Mouse (Mus musculus): ENCODE measurements around the gene Flrt3. TPM values are rescaled to one million over a fixed set of nuclear protein-coding genes. Genes with fewer than 3 reads are reported as not detected.
A peak's percentile ranks its signal among the peaks of the same experiment; 100 is the strongest.

The Flrt3 gene
- 35.8 and 42.4 TPM in 2 replicates for polyA plus RNA-seq (2016; fragmentation: Nextera tagmentation; extraction: Ambion mirVana)

DNA sequence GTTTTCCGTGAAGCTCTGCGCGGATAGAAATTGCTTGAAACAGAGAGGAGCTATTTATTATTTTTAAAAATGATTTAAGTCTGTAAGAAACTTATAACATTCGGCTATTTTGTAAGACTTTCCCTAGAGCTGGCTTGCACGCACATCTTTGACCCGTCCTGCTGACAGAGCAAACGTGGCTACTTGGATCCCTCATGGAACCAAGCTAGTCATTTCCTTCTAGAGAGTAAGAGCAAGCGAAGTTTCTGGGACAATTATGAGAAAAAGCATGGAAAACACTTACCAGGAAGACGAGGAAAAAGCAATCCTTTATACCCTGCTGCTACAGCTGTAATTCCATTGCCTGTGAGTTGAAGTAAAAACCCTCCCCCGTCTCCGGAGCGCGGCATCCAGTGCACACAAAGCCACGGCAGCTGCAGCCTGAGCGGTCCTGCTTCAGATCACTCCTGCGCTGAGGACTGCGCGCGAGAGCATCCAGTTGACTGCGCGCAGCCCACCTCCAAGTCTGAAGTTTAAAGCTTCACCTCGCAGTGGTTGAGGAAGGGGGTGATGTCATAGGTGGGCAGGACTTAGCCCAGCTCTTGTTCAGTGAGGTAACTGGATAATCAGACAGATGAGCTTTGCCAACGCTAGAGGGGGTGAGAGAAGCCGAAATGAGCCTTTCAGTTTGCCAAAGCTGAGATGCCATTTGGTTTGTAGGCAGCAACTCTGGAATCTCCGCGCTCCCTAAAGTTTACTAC, at the start of gene Flrt3:
Flrt3 (minus strand) TSS at position 507 of the 740 bp plus-strand sequence.
- H3K27ac ChIP-seq, result peak within 1 kb of the TSS; percentile 89
- DNase-seq (ENCODE audit: low spot score), result peak; percentile 91
- no peaks in the 10 kb centered on the region for H3K36me3 ChIP-seq
- 2% methylated on average over 26 of the region's 26 CpGs for WGBS
- H3K27me3 ChIP-seq (ENCODE audit: insufficient read depth, poor library complexity, severe bottlenecking), result no peaks in the 10 kb centered on the region
- H3K9me3 ChIP-seq, result no peaks in the 10 kb centered on the region
- H3K4me1 ChIP-seq (replicated peaks), result peaks cover 26% of the 10 kb centered on the region
- H3K4me3 ChIP-seq, result peak within 1 kb of the TSS; percentile 66

DNA sequence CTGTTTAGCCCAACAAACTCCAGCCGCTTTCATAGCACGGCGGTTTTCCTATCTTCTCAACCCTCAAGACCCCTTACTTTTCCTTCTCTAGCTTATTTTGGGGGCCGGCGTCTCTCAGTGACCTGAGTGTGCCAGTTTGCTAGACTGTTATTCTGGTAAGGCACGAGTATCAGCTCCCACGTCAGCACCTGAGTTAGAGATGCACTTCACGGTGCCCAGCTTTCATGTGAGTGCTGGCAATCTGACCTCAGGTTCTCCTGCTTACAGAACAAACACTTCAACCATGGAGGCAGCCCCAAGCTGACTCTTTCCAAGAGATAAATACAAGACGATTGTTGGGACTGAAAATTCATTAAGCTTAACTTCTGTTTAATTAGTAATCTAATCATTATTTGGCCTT, 46.1 kb upstream of the Flrt3 start:
- no peaks in the 10 kb centered on the region for H3K4me1 ChIP-seq (replicated peaks)
- H3K9me3 ChIP-seq, result no peaks in the 10 kb centered on the region
- H3K36me3 ChIP-seq, result no peaks in the 10 kb centered on the region
- H3K27ac ChIP-seq, result no peak overlapping the region
- no peak overlapping the region for H3K4me3 ChIP-seq
- H3K27me3 ChIP-seq (ENCODE audit: insufficient read depth, poor library complexity, severe bottlenecking), result no peaks in the 10 kb centered on the region
- 82% methylated on average over 9 of the region's 9 CpGs for WGBS
- DNase-seq (ENCODE audit: low spot score), result no peak

DNA sequence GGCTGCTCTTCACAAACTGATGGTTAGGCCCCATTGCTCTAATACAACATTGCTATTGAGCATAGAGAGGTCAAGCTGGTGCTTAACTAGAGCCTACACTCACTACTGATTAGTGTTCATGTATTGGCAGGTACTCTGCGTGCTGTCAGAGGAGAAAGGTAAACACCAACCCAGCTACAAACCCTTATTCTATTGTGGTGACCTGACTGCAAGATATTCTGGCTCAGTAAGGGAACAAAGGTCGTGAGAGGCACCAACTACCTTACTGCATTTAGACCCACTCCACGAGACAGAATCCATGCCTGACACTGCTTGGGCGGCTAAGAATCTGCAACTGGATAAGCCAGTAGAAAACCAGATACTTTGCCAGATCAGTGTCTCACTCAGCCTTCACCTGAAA, 44.6 kb upstream of the Flrt3 start:
- WGBS, result 91% methylated on average over 4 of the region's 4 CpGs
- H3K36me3 ChIP-seq, result no peaks in the 10 kb centered on the region
- no peaks in the 10 kb centered on the region for H3K4me1 ChIP-seq (replicated peaks)
- no peak overlapping the region for H3K27ac ChIP-seq
- no peaks in the 10 kb centered on the region for H3K9me3 ChIP-seq
- no peak for DNase-seq (ENCODE audit: low spot score)
- H3K27me3 ChIP-seq (ENCODE audit: insufficient read depth, poor library complexity, severe bottlenecking), result no peaks in the 10 kb centered on the region
- no peak overlapping the region for H3K4me3 ChIP-seq

DNA sequence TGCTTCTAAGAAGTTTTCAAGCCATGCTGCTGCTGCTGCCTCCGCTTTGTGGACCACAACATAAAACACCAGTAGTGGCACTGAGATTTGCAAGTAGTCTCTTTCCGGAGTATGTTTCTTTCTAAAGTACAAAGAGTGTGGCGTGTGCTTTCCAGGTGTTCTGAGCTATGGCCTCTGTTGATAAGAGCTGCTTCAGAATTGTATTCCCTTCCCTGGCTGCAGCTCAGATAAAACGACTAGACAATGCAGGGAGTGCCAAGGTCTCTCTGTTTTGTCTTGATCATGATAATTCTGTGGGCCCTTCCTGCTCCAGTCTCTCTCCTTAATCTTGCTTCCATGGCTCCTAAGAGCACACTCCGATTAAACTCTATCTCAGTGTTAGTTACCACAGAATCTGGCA, 36.3 kb upstream of the Flrt3 start:
- Histone ChIP-seq H3K27me3 (ENCODE audit: insufficient read depth, poor library complexity, severe bottlenecking) (no peaks in the 10 kb centered on the region), H3K4me3 (no peak overlapping the region), H3K9me3 (no peaks in the 10 kb centered on the region), H3K4me1 (replicated peaks) (peaks cover 31% of the 10 kb centered on the region), H3K27ac (no peak overlapping the region), H3K36me3 (no peaks in the 10 kb centered on the region)
- no peak for DNase-seq (ENCODE audit: low spot score)
- WGBS, result 85% methylated on average over 5 of the region's 5 CpGs

DNA sequence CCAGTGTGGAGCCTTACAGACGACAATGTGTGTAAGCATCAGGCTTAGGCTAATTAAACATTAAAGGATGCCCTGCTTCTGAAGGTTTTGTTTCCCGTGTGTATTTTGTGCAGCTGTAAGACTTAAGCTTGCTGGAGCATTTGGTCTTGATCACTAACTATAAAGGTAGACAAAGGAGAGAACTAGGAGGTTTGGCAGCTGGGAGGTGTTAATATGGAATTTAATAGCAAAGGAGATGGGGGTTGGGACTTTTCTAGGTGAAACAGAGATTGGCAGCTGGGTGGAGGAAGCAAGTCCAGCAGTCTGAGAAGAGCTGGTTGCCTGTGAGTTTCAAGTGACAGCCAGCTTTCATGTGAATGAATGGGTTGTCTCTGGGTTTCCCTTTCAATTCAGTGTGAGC, 34.0 kb upstream of the Flrt3 start:
- no peaks in the 10 kb centered on the region for H3K9me3 ChIP-seq
- no peaks in the 10 kb centered on the region for H3K36me3 ChIP-seq
- DNase-seq (ENCODE audit: low spot score), result peak; percentile 34
- no peaks in the 10 kb centered on the region for H3K27me3 ChIP-seq (ENCODE audit: insufficient read depth, poor library complexity, severe bottlenecking)
- peaks cover 31% of the 10 kb centered on the region for H3K4me1 ChIP-seq (replicated peaks)
- WGBS, result 2% methylated on average over 2 of the region's 2 CpGs
- no peak overlapping the region for H3K4me3 ChIP-seq
- no peak overlapping the region; the same call in 1 of the 2 replicates for H3K27ac ChIP-seq

DNA sequence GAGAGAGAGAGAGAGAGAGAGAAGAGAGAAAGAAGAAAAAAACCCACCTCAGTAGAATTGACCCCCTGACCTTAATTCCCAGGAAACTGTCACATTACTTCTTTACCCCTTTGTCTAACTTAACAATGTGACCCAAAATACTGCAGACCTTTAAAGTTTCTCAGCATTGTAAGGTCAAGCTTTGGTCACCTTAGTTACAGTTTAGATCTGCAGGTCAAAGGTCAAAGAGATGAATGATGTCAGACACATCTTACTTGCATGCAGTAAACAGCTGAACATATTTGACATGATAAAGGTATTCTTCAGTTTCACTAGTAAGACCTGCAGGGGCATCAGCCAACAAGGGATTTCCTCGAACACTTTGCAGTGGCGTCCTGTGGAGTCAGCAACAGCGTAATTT, 32.9 kb upstream of the Flrt3 start:
- no peaks in the 10 kb centered on the region for H3K27me3 ChIP-seq (ENCODE audit: insufficient read depth, poor library complexity, severe bottlenecking)

DNA sequence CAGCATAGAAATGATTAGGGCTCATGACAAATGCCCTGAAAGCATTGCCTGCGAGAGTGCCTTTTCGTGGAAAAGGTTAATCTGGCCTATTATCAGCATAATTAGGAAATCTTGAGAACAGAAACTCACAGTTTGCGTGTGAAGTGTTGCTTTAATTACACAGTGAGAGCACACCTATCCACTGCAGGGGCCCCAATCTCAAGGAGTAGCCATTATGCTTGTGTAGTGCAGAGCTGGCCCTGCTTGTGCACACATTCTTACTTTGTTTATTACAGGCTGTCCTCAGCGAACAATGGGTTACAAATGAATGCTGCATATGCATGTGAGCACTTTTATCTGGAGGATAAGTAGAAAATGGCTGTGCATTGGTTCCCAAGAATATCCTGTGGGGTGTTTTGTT, 32.1 kb upstream of the Flrt3 start:
- Histone ChIP-seq H3K27ac (peak overlapping the region; percentile 53; the same call in 1 of the 2 replicates), H3K27me3 (ENCODE audit: insufficient read depth, poor library complexity, severe bottlenecking) (no peaks in the 10 kb centered on the region), H3K4me1 (replicated peaks) (peaks cover 37% of the 10 kb centered on the region), H3K4me3 (no peak overlapping the region), H3K36me3 (no peaks in the 10 kb centered on the region), H3K9me3 (no peaks in the 10 kb centered on the region)
- DNase-seq (ENCODE audit: low spot score), result no peak
- 51% methylated on average over 4 of the region's 4 CpGs for WGBS

More for the DNA sequence above, 32.9 kb upstream of the Flrt3 start:
- 3% methylated on average over 3 of the region's 3 CpGs for WGBS
- Histone ChIP-seq H3K4me3 (no peak overlapping the region), H3K4me1 (replicated peaks) (peaks cover 31% of the 10 kb centered on the region), H3K36me3 (no peaks in the 10 kb centered on the region), H3K27ac (no peak overlapping the region), H3K9me3 (no peaks in the 10 kb centered on the region)
- peak; percentile 22 for DNase-seq (ENCODE audit: low spot score)

DNA sequence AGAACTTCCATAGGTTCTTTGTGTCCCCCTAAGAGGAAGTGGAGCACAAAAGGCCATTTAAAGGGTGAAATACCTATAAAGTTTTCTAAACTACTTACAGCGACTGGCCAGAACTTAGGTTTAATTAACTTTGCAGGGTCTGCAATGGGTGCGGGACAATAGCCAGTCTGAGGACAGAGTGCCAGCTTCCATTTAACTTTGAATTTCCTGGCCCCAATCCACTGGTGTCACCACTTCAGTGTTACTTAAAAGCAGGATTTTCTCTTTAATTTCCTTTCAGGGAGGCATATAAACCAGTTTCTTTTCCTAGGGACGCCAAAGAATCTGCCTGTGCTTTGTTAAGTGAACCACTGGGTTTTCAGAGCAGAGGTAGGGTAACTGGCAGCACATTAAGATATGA, 27.3 kb upstream of the Flrt3 start:
- WGBS, result 31% methylated on average over 3 of the region's 3 CpGs
- H3K27ac ChIP-seq, result peak overlapping the region; percentile 62

DNA sequence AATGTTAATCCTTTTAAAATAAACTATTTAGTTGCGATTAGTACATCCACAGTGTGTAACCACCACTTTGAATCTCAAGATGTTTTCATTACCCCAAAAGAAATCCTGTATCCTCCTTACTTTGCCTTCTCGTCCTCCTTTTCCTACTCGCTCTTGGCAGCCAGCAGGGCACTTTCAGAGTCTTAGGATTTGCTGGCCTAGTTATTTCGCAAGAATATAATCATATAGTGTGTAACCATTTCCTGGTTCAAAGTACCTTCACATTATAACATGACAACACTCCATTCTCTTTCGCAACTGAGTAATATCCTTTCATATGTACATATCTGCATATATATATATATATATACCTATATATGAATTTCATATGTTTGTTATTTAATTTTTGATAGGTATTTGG, 22.6 kb upstream of the Flrt3 start:
- no peak for DNase-seq (ENCODE audit: low spot score)
- Histone ChIP-seq H3K27me3 (ENCODE audit: insufficient read depth, poor library complexity, severe bottlenecking) (no peaks in the 10 kb centered on the region), H3K4me1 (replicated peaks) (peaks cover 9% of the 10 kb centered on the region; the same call in 1 of the 2 replicates), H3K4me3 (no peak overlapping the region), H3K36me3 (no peaks in the 10 kb centered on the region), H3K27ac (no peak overlapping the region), H3K9me3 (no peaks in the 10 kb centered on the region)
- 92% methylated on average over 5 of the region's 5 CpGs for WGBS

More for the DNA sequence above, 27.3 kb upstream of the Flrt3 start:
- H3K27me3 ChIP-seq (ENCODE audit: insufficient read depth, poor library complexity, severe bottlenecking), result no peaks in the 10 kb centered on the region
- H3K36me3 ChIP-seq, result no peaks in the 10 kb centered on the region
- no peaks in the 10 kb centered on the region for H3K9me3 ChIP-seq
- no peak overlapping the region for H3K4me3 ChIP-seq
- H3K4me1 ChIP-seq (replicated peaks), result peaks cover 15% of the 10 kb centered on the region
- no peak for DNase-seq (ENCODE audit: low spot score)

DNA sequence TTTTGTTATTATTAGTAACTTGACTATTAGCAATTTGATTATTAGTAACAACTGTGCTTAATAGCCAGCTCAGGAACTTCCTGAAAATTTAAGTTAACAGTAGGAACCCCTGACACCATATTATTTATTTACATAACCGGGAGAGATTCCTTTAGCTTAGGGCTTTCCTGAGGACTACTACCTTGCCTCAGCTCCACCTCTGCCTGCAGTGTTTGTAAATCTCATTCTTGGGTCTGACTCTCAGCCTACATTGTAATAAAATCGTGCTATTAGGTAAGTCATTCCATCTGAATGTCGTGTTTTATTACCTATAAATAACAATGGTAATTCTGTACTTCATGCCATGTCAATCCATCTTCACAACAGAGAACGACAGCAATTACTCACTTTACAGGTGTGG, 21.2 kb upstream of the Flrt3 start:
- Histone ChIP-seq H3K4me1 (replicated peaks) (no peaks in the 10 kb centered on the region), H3K27ac (no peak overlapping the region), H3K9me3 (no peaks in the 10 kb centered on the region), H3K27me3 (ENCODE audit: insufficient read depth, poor library complexity, severe bottlenecking) (no peaks in the 10 kb centered on the region), H3K36me3 (no peaks in the 10 kb centered on the region), H3K4me3 (no peak overlapping the region)
- WGBS, result 83% methylated on average over 4 of the region's 4 CpGs
- no peak for DNase-seq (ENCODE audit: low spot score)

DNA sequence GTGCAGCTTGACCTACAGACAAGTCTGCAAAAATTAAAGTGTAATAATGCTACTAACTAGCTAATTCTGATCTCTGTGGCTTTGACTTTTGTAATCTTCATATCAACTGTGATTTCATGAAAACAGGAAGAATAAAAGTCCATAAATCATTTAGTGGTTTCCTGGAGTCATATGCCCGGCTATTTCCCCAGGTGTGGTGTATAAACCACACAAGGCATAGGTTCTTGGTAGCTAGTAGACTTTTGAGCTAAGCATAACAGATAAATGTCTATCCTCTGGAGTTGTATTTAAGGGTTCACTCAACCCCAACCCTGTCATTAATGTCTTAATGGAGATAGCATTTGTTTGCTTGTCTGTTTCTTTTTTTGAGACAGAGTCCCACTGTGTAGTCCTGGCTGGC, 20.1 kb upstream of the Flrt3 start:
- H3K4me3 ChIP-seq, result no peak overlapping the region
- 94% methylated on average over 1 of the region's 1 CpGs for WGBS
- no peaks in the 10 kb centered on the region for H3K27me3 ChIP-seq (ENCODE audit: insufficient read depth, poor library complexity, severe bottlenecking)
- H3K27ac ChIP-seq, result no peak overlapping the region
- DNase-seq (ENCODE audit: low spot score), result no peak
- no peaks in the 10 kb centered on the region for H3K4me1 ChIP-seq (replicated peaks)
- H3K36me3 ChIP-seq, result no peaks in the 10 kb centered on the region
- H3K9me3 ChIP-seq, result no peaks in the 10 kb centered on the region

DNA sequence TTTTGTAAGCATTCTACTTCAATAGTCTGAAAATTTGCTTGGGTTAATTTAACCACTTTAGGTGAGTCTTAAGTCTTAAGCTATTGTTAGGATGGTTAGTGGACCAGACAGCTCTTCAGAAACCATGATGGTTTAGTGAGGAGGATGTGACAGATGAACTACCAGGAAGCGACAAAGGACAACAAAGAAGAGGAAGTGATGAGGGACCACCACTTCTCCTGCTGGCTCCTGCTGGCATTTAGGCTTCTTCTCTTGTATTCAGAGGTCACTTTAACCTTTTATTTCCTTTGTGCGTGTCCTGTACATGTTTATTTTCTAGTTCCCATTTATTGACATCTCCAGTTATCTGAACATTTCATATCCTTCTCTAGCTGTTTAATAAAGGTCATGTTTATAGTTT, 19.6 kb upstream of the Flrt3 start:
- no peaks in the 10 kb centered on the region for H3K27me3 ChIP-seq (ENCODE audit: insufficient read depth, poor library complexity, severe bottlenecking)
- no peak overlapping the region for H3K27ac ChIP-seq
- 78% methylated on average over 2 of the region's 2 CpGs for WGBS
- no peaks in the 10 kb centered on the region for H3K9me3 ChIP-seq
- DNase-seq (ENCODE audit: low spot score), result no peak
- no peaks in the 10 kb centered on the region for H3K4me1 ChIP-seq (replicated peaks)
- no peak overlapping the region for H3K4me3 ChIP-seq
- no peaks in the 10 kb centered on the region for H3K36me3 ChIP-seq

DNA sequence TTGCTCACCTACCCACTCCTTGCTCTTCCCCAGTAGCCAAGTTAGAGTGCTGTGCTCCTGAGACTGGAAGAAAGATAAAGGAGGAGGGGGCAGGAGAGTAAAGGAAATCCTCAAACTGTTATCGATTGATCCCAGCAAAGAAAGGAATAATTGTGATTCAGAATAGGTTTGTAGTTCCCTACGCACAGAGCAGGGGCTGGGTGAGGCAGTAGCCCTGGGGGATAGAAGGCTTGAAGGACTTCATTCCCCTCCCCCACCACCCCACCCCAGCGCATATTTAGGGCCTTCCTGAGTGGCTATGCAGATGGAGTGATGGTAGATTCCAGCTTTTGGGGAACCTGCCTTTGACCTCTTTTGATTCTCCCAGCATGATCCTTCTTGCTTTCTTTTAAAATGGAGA, 5.5 kb upstream of the Flrt3 start:
- Histone ChIP-seq H3K9me3 (no peaks in the 10 kb centered on the region), H3K27ac (no peak overlapping the region), H3K4me1 (replicated peaks) (peaks cover 6% of the 10 kb centered on the region), H3K36me3 (no peaks in the 10 kb centered on the region), H3K4me3 (no peak overlapping the region), H3K27me3 (ENCODE audit: insufficient read depth, poor library complexity, severe bottlenecking) (no peaks in the 10 kb centered on the region)
- no peak for DNase-seq (ENCODE audit: low spot score)
- 13% methylated on average over 3 of the region's 3 CpGs for WGBS

DNA sequence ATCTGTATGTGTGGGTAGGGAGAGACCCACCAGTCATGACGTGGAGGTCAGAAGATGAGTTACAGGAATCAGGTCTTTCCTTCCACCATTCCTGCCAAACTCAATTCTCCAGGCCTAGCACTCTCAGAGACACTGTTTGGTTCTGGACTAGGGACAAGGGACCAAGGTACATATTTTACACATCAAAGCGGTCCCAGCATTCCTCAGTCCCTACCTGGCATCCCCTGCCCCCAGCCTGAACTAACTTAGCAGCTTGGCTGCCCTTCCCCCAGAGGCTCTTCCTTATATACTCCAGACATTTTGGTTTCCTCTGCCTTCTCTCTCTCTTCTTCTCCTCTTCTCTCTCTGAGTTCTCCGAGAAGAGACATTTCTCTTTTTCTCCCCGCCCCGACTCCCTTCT, 2.2 kb upstream of the Flrt3 start:
- Histone ChIP-seq H3K4me3 (no peak overlapping the region), H3K27me3 (ENCODE audit: insufficient read depth, poor library complexity, severe bottlenecking) (no peaks in the 10 kb centered on the region), H3K36me3 (no peaks in the 10 kb centered on the region), H3K4me1 (replicated peaks) (peaks cover 13% of the 10 kb centered on the region), H3K9me3 (no peaks in the 10 kb centered on the region), H3K27ac (no peak overlapping the region)
- WGBS, result 85% methylated on average over 5 of the region's 5 CpGs
- no peak for DNase-seq (ENCODE audit: low spot score)

All from hindbrain, embryonic 10.5 days (tissue).